Mouse (Mus musculus): ENCODE measurements at regions not wholly inside any gene's neighbourhood (a gene's known extent, or its start where the extent isn't known, plus 50 kb on each side); places are given as distances from the start of the nearest gene placed in this dataset.

GRCm38 (mm10) chr3:38373690-38374089 is 111.0 kb downstream of the Ankrd50 start:
- H3K9ac ChIP-seq (ENCODE audit: low read length), result no peak overlapping the region
- H3K27me3 ChIP-seq (ENCODE audit: control insufficient read depth, insufficient read depth, low read length), result no peaks in the 10 kb centered on the region
- 69% methylated on average over 4 of the region's 4 CpGs for WGBS
- no peaks in the 10 kb centered on the region for H3K36me3 ChIP-seq (ENCODE audit: control insufficient read depth, insufficient read depth, low read length)
- H3K4me1 ChIP-seq (ENCODE audit: control insufficient read depth in 2 of 2, insufficient read depth in 2 of 2, low read length in 2 of 2), result no peaks in the 10 kb centered on the region
- H3K4me3 ChIP-seq (ENCODE audit: control insufficient read depth in 1 of 2, insufficient read depth in 1 of 2, low read depth in 1 of 2, low read length in 2 of 2), result no peak overlapping the region
- no peak overlapping the region for H3K4me2 ChIP-seq (ENCODE audit: low read length)
- H3K9me3 ChIP-seq (ENCODE audit: control insufficient read depth, low read length), result no peaks in the 10 kb centered on the region
- ATAC-seq (ENCODE audit: insufficient number of reproducible peaks, insufficient read depth, low FRiP score, low read depth), result no peak
- no peak overlapping the region for H3K27ac ChIP-seq (replicated peaks in 1 of 2; ENCODE audit: control insufficient read depth in 1 of 2, insufficient read depth in 1 of 2, low read depth in 2 of 2, low read length in 2 of 2)

- WGBS, result 32% methylated on average over 2 of the region's 2 CpGs
- H3K4me2 ChIP-seq (ENCODE audit: low read length), result no peak overlapping the region
- no peak overlapping the region for H3K9ac ChIP-seq (ENCODE audit: low read length)
- H3K27ac ChIP-seq (replicated peaks in 1 of 2; ENCODE audit: control insufficient read depth in 1 of 2, insufficient read depth in 1 of 2, low read depth in 2 of 2, low read length in 2 of 2), result no peak overlapping the region
- H3K36me3 ChIP-seq (ENCODE audit: control insufficient read depth, insufficient read depth, low read length), result no peaks in the 10 kb centered on the region
- no peaks in the 10 kb centered on the region for H3K4me1 ChIP-seq (ENCODE audit: control insufficient read depth in 2 of 2, insufficient read depth in 2 of 2, low read length in 2 of 2)
- no peak overlapping the region for H3K4me3 ChIP-seq (ENCODE audit: control insufficient read depth in 1 of 2, insufficient read depth in 1 of 2, low read depth in 1 of 2, low read length in 2 of 2)
- ATAC-seq (ENCODE audit: insufficient number of reproducible peaks, insufficient read depth, low FRiP score, low read depth), result no peak
- H3K9me3 ChIP-seq (ENCODE audit: control insufficient read depth, low read length), result no peaks in the 10 kb centered on the region
- H3K27me3 ChIP-seq (ENCODE audit: control insufficient read depth, insufficient read depth, low read length), result no peaks in the 10 kb centered on the region
Observed at GRCm38 (mm10) chr3:38371702-38372101, 112.9 kb downstream of the Ankrd50 start.

- no peaks in the 10 kb centered on the region for H3K27me3 ChIP-seq (ENCODE audit: control insufficient read depth, insufficient read depth, low read length)
- no peak for ATAC-seq (ENCODE audit: insufficient number of reproducible peaks, insufficient read depth, low FRiP score, low read depth)
- H3K9me3 ChIP-seq (ENCODE audit: control insufficient read depth, low read length), result no peaks in the 10 kb centered on the region
- 61% methylated on average over 4 of the region's 4 CpGs for WGBS
- H3K4me3 ChIP-seq (ENCODE audit: control insufficient read depth in 1 of 2, insufficient read depth in 1 of 2, low read depth in 1 of 2, low read length in 2 of 2), result no peak overlapping the region
- no peaks in the 10 kb centered on the region for H3K36me3 ChIP-seq (ENCODE audit: control insufficient read depth, insufficient read depth, low read length)
- H3K4me2 ChIP-seq (ENCODE audit: low read length), result no peak overlapping the region
- no peak overlapping the region for H3K27ac ChIP-seq (replicated peaks in 1 of 2; ENCODE audit: control insufficient read depth in 1 of 2, insufficient read depth in 1 of 2, low read depth in 2 of 2, low read length in 2 of 2)
- peaks cover 2 to 9% of the 10 kb centered on the region in 2 experiments; a peak in 3 of 4 replicates for H3K4me1 ChIP-seq (ENCODE audit: control insufficient read depth in 2 of 2, insufficient read depth in 2 of 2, low read length in 2 of 2)
- H3K9ac ChIP-seq (ENCODE audit: low read length), result no peak overlapping the region
Observed at GRCm38 (mm10) chr3:38363888-38364287, 120.8 kb downstream of the Ankrd50 start.

GRCm38 (mm10) chr3:38361411-38361810 is 123.2 kb downstream of the Ankrd50 start:
- Histone ChIP-seq H3K9ac (ENCODE audit: low read length) (no peak overlapping the region), H3K9me3 (ENCODE audit: control insufficient read depth, low read length) (no peaks in the 10 kb centered on the region), H3K27me3 (ENCODE audit: control insufficient read depth, insufficient read depth, low read length) (no peaks in the 10 kb centered on the region), H3K36me3 (ENCODE audit: control insufficient read depth, insufficient read depth, low read length) (no peaks in the 10 kb centered on the region), H3K4me3 (ENCODE audit: control insufficient read depth in 1 of 2, insufficient read depth in 1 of 2, low read depth in 1 of 2, low read length in 2 of 2) (no peak overlapping the region), H3K4me1 (ENCODE audit: control insufficient read depth in 2 of 2, insufficient read depth in 2 of 2, low read length in 2 of 2) (peaks cover 8 to 21% of the 10 kb centered on the region in 2 experiments), H3K27ac (replicated peaks in 1 of 2; ENCODE audit: control insufficient read depth in 1 of 2, insufficient read depth in 1 of 2, low read depth in 2 of 2, low read length in 2 of 2) (no peak overlapping the region), H3K4me2 (ENCODE audit: low read length) (no peak overlapping the region)
- ATAC-seq (ENCODE audit: insufficient number of reproducible peaks, insufficient read depth, low FRiP score, low read depth), result no peak
- 57% methylated on average over 4 of the region's 4 CpGs for WGBS

GRCm38 (mm10) chr3:38360974-38361373 is 123.7 kb downstream of the Ankrd50 start:
- H3K27ac ChIP-seq (replicated peaks in 1 of 2; ENCODE audit: control insufficient read depth in 1 of 2, insufficient read depth in 1 of 2, low read depth in 2 of 2, low read length in 2 of 2), result no peak overlapping the region; a peak in 1 of 4 replicates
- WGBS, result 59% methylated on average over 5 of the region's 5 CpGs
- H3K4me3 ChIP-seq (ENCODE audit: control insufficient read depth in 1 of 2, insufficient read depth in 1 of 2, low read depth in 1 of 2, low read length in 2 of 2), result no peak overlapping the region
- H3K36me3 ChIP-seq (ENCODE audit: control insufficient read depth, insufficient read depth, low read length), result no peaks in the 10 kb centered on the region
- no peak overlapping the region for H3K9ac ChIP-seq (ENCODE audit: low read length)
- H3K4me2 ChIP-seq (ENCODE audit: low read length), result no peak overlapping the region
- H3K27me3 ChIP-seq (ENCODE audit: control insufficient read depth, insufficient read depth, low read length), result no peaks in the 10 kb centered on the region
- H3K4me1 ChIP-seq (ENCODE audit: control insufficient read depth in 2 of 2, insufficient read depth in 2 of 2, low read length in 2 of 2), result peaks cover 8 to 21% of the 10 kb centered on the region in 2 experiments
- no peaks in the 10 kb centered on the region for H3K9me3 ChIP-seq (ENCODE audit: control insufficient read depth, low read length)
- ATAC-seq (ENCODE audit: insufficient number of reproducible peaks, insufficient read depth, low FRiP score, low read depth), result no peak

GRCm38 (mm10) chr3:38360421-38360921 is 124.2 kb downstream of the Ankrd50 start:
- Histone ChIP-seq H3K27ac (replicated peaks in 1 of 2; ENCODE audit: control insufficient read depth in 1 of 2, insufficient read depth in 1 of 2, low read depth in 2 of 2, low read length in 2 of 2) (no peak overlapping the region; a peak in 1 of 4 replicates), H3K9ac (ENCODE audit: low read length) (no peak overlapping the region), H3K36me3 (ENCODE audit: control insufficient read depth, insufficient read depth, low read length) (no peaks in the 10 kb centered on the region), H3K9me3 (ENCODE audit: control insufficient read depth, low read length) (no peaks in the 10 kb centered on the region), H3K27me3 (ENCODE audit: control insufficient read depth, insufficient read depth, low read length) (no peaks in the 10 kb centered on the region), H3K4me2 (ENCODE audit: low read length) (no peak overlapping the region), H3K4me3 (ENCODE audit: control insufficient read depth in 1 of 2, insufficient read depth in 1 of 2, low read depth in 1 of 2, low read length in 2 of 2) (no peak overlapping the region), H3K4me1 (ENCODE audit: control insufficient read depth in 2 of 2, insufficient read depth in 2 of 2, low read length in 2 of 2) (peaks cover 8 to 21% of the 10 kb centered on the region in 2 experiments)
- WGBS, result 22% methylated on average over 3 of the region's 3 CpGs
- no peak for ATAC-seq (ENCODE audit: insufficient number of reproducible peaks, insufficient read depth, low FRiP score, low read depth)

- peaks cover 8 to 21% of the 10 kb centered on the region in 2 experiments for H3K4me1 ChIP-seq (ENCODE audit: control insufficient read depth in 2 of 2, insufficient read depth in 2 of 2, low read length in 2 of 2)
- H3K36me3 ChIP-seq (ENCODE audit: control insufficient read depth, insufficient read depth, low read length), result no peaks in the 10 kb centered on the region
- no peaks in the 10 kb centered on the region for H3K9me3 ChIP-seq (ENCODE audit: control insufficient read depth, low read length)
- peak overlapping the region in 1 of 2 experiments; percentile 26; a peak in 2 of 4 replicates for H3K4me3 ChIP-seq (ENCODE audit: control insufficient read depth in 1 of 2, insufficient read depth in 1 of 2, low read depth in 1 of 2, low read length in 2 of 2)
- WGBS, result 10% methylated on average over 14 of the region's 14 CpGs
- ATAC-seq (ENCODE audit: insufficient number of reproducible peaks, insufficient read depth, low FRiP score, low read depth), result no peak
- peak overlapping the region; percentile 50 for H3K4me2 ChIP-seq (ENCODE audit: low read length)
- no peaks in the 10 kb centered on the region for H3K27me3 ChIP-seq (ENCODE audit: control insufficient read depth, insufficient read depth, low read length)
- no peak overlapping the region for H3K9ac ChIP-seq (ENCODE audit: low read length)
- peak overlapping the region; percentile 41 to 43; a peak in 3 of 4 replicates for H3K27ac ChIP-seq (replicated peaks in 1 of 2; ENCODE audit: control insufficient read depth in 1 of 2, insufficient read depth in 1 of 2, low read depth in 2 of 2, low read length in 2 of 2)
Observed at GRCm38 (mm10) chr3:38357905-38358491, 126.6 kb downstream of the Ankrd50 start.

- WGBS, result 24% methylated on average over 2 of the region's 2 CpGs
Observed at GRCm38 (mm10) chr3:38344283-38344682, 140.4 kb downstream of the Ankrd50 start.

More at GRCm38 (mm10) chr3:38344283-38344682, 140.4 kb downstream of the Ankrd50 start:
- Histone ChIP-seq H3K9ac (ENCODE audit: low read length) (no peak overlapping the region), H3K4me2 (ENCODE audit: low read length) (no peak overlapping the region), H3K9me3 (ENCODE audit: control insufficient read depth, low read length) (no peaks in the 10 kb centered on the region), H3K4me3 (ENCODE audit: control insufficient read depth in 1 of 2, insufficient read depth in 1 of 2, low read depth in 1 of 2, low read length in 2 of 2) (no peak overlapping the region), H3K27ac (replicated peaks in 1 of 2; ENCODE audit: control insufficient read depth in 1 of 2, insufficient read depth in 1 of 2, low read depth in 2 of 2, low read length in 2 of 2) (no peak overlapping the region), H3K27me3 (ENCODE audit: control insufficient read depth, insufficient read depth, low read length) (no peaks in the 10 kb centered on the region), H3K36me3 (ENCODE audit: control insufficient read depth, insufficient read depth, low read length) (no peaks in the 10 kb centered on the region), H3K4me1 (ENCODE audit: control insufficient read depth in 2 of 2, insufficient read depth in 2 of 2, low read length in 2 of 2) (no peaks in the 10 kb centered on the region)
- no peak for ATAC-seq (ENCODE audit: insufficient number of reproducible peaks, insufficient read depth, low FRiP score, low read depth)

Measured in heart, embryonic 14.5 days (tissue).